Mouse (Mus musculus) MEL-GATA-1-ER (cell line): ENCODE results near the gene Olfr923.
"Not testable (repeated sequence)": the region's sequence is repeated elsewhere in the genome, so short reads cannot be mapped to it uniquely, and the experiment has no call there.

Experiments used
- DNase-seq: peaks from one replicate; pipeline ENCODE4 v3.0.0-alpha.2; 2012; ENCODE audit warnings: low read depth; ENCODE audit errors: extremely low read depth

Olfr923 gene

GRCm38 (mm10) chr9:38826245-38826644 lies at the start of gene Olfr923:
Olfr923 (plus strand) TSS chr9:38826545.
- no peak for DNase-seq

GRCm38 (mm10) chr9:38792689-38793088 lies 33.7 kb upstream of the Olfr923 start:
- no peak for DNase-seq

GRCm38 (mm10) chr9:38805696-38806095 lies 20.6 kb upstream of the Olfr923 start:
- DNase-seq = no peak

- no peak for DNase-seq
Measured at GRCm38 (mm10) chr9:38814314-38814713, 12.0 kb upstream of the Olfr923 start, which contains the start of gene Olfr922. Olfr922 (plus strand) TSS chr9:38814614.

- DNase-seq = no peak
Measured at GRCm38 (mm10) chr9:38815458-38815986, 10.8 kb upstream of the Olfr923 start.

GRCm38 (mm10) chr9:38833027-38833426 lies 6.7 kb downstream of the Olfr923 start:
- no peak for DNase-seq

GRCm38 (mm10) chr9:38844149-38844548 lies 17.8 kb downstream of the Olfr923 start, which contains the start of gene Olfr924:
Olfr924 (plus strand) TSS chr9:38844449.
- DNase-seq = no peak

GRCm38 (mm10) chr9:38854760-38855159 lies 28.4 kb downstream of the Olfr923 start, which contains the start of gene Olfr26:
Olfr26 (plus strand) TSS chr9:38855060.
- DNase-seq = no peak

GRCm38 (mm10) chr9:38874880-38875279 lies 48.5 kb downstream of the Olfr923 start:
- not testable (repeated sequence) for DNase-seq

GRCm38 (mm10) chr9:38876826-38877225 lies 50.5 kb downstream of the Olfr923 start, which contains the start of gene Olfr926:
Olfr926 (plus strand) TSS chr9:38877126.
- no peak for DNase-seq
